Mouse (Mus musculus): Measurements from ENCODE around the gene Apoe. TPM values are rescaled to one million over a fixed set of nuclear protein-coding genes. Genes with fewer than 3 reads are reported as not detected.

The Apoe gene
- polyA plus RNA-seq, 1 experiment from 2014 or later: 503 TPM

DNA sequence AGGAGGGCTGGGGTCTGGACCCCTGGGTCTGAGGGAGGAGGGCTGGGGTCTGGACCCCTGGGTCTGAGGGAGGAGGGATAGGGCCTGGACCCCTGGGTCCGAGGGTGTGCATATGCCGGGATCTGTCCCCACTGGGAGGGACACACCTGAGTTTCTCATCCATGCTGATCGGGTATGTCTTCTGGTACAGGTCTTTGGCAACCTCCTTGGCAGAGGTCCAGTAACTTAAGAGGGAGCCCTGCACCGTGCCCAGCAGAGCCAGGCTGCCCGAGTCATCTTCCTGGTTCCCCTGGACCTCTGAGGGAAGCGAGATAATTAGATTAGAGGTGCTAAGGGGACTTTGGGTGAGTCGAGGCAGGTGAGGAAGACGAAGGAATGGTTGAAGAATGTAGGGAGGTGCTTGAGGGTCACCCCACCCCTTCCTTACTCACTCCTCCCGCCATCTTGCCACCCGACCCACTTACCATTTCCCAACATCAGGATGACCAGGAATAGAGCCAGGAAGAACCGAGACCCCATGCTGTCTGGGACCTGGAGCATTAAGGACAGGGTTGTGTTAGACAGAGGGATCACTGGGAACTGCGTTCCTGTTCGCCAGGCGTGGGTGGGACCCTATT is 25.8 kb downstream of the Apoe start:
- 45% methylated on average over 14 of the region's 14 CpGs for whole genome bisulfite sequencing
- peaks cover 5% of the 10 kb centered on the region for H3K4me1 ChIP-seq

GRCm38 (mm10) chr7:19671511-19671910 is 27.5 kb downstream of the Apoe start:
- Histone ChIP-seq H3K4me1 (peaks cover 5% of the 10 kb centered on the region), H3K27ac (no peak overlapping the region), H3K4me2 (no peak overlapping the region), H3K36me3 (no peaks in the 10 kb centered on the region), H3K4me3 (no peak overlapping the region), H3K9ac (no peak overlapping the region), H3K9me3 (no peaks in the 10 kb centered on the region), H3K27me3 (no peaks in the 10 kb centered on the region)
- 64% methylated on average over 10 of the region's 10 CpGs for WGBS
- ATAC-seq (ENCODE audit: borderline replicate concordance, extremely low read depth, low FRiP score, low TSS enrichment): no peak

More for the DNA sequence above, 25.8 kb downstream of the Apoe start:
- H3K36me3 ChIP-seq: no peaks in the 10 kb centered on the region
- no peaks in the 10 kb centered on the region for H3K9me3 ChIP-seq
- no peak overlapping the region for H3K27ac ChIP-seq
- H3K4me2 ChIP-seq: no peak overlapping the region
- H3K4me3 ChIP-seq: no peak overlapping the region
- H3K27me3 ChIP-seq: no peaks in the 10 kb centered on the region
- no peak for ATAC-seq (ENCODE audit: borderline replicate concordance, extremely low read depth, low FRiP score, low TSS enrichment)
- no peak overlapping the region for H3K9ac ChIP-seq

- Histone ChIP-seq H3K9me3 (no peaks in the 10 kb centered on the region), H3K4me3 (no peak overlapping the region), H3K27ac (peak overlapping the region; percentile 52), H3K4me2 (peak overlapping the region; percentile 43), H3K36me3 (no peaks in the 10 kb centered on the region), H3K9ac (no peak overlapping the region; the same call in 1 of the 2 replicates), H3K4me1 (peaks cover 10% of the 10 kb centered on the region), H3K27me3 (no peaks in the 10 kb centered on the region)
- 5% methylated on average over 10 of the region's 10 CpGs for WGBS
- peak; percentile 81 for ATAC-seq (ENCODE audit: borderline replicate concordance, extremely low read depth, low FRiP score, low TSS enrichment)
Measured at GRCm38 (mm10) chr7:19668947-19669721, 29.9 kb downstream of the Apoe start.

DNA sequence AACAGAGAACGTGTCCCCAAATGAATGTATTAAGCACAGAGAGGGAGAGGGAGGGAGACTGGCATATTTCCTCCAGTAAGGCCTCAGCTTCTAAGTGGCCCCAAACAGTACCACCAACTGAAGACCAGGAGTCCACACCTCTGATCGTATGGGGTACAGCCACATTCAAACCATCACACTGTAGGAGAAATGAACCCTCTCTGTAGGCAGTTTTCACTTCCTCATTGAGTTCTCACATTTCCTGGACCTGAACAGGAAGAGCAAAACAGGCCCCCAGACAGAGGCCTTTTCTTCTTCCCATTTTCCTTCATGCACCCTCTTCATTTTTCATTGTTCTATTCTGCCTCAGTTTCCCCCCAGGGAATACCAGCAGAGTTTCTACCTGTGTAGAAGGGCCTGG is 31.6 kb downstream of the Apoe start:
- Histone ChIP-seq H3K27ac (no peak overlapping the region), H3K4me3 (no peak overlapping the region), H3K27me3 (no peaks in the 10 kb centered on the region), H3K4me2 (no peak overlapping the region), H3K4me1 (peaks cover 19% of the 10 kb centered on the region), H3K9me3 (no peaks in the 10 kb centered on the region), H3K36me3 (no peaks in the 10 kb centered on the region), H3K9ac (no peak overlapping the region)
- 57% methylated on average over 2 of the region's 2 CpGs for WGBS
- ATAC-seq (ENCODE audit: borderline replicate concordance, extremely low read depth, low FRiP score, low TSS enrichment): no peak

DNA sequence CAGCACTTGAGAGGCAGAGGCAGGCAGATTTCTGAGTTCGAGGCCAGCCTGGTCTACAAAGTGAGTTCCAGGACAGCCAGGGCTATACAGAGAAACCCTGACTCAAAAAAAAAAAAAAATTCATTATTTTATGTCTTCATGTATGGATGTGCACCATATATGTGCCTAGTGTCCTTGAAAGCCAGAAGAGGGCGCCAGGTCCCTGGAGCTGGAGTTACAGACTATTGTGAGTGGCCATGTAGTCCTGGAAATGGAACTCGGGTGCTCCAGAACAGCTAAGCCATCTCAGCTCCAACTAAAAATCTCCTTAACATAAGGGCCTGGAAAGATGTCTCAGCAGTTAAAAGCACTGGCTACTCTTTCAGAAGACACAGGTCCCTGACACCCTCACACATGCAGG is 32.2 kb downstream of the Apoe start:
- 68% methylated on average over 3 of the region's 3 CpGs for WGBS

GRCm38 (mm10) chr7:19664955-19665841 is 33.8 kb downstream of the Apoe start, which contains the start of gene Clptm1:
Gene Clptm1, minus strand, starts transcription at chr7:19665033.
- peak; percentile 89 for ATAC-seq (ENCODE audit: borderline replicate concordance, extremely low read depth, low FRiP score, low TSS enrichment)

More for the DNA sequence above, 32.2 kb downstream of the Apoe start:
- ATAC-seq (ENCODE audit: borderline replicate concordance, extremely low read depth, low FRiP score, low TSS enrichment): no peak
- Histone ChIP-seq H3K27me3 (no peaks in the 10 kb centered on the region), H3K9me3 (no peaks in the 10 kb centered on the region), H3K36me3 (peaks cover 4% of the 10 kb centered on the region), H3K9ac (no peak overlapping the region), H3K4me3 (no peak overlapping the region), H3K27ac (no peak overlapping the region), H3K4me2 (no peak overlapping the region), H3K4me1 (peaks cover 19% of the 10 kb centered on the region)

DNA sequence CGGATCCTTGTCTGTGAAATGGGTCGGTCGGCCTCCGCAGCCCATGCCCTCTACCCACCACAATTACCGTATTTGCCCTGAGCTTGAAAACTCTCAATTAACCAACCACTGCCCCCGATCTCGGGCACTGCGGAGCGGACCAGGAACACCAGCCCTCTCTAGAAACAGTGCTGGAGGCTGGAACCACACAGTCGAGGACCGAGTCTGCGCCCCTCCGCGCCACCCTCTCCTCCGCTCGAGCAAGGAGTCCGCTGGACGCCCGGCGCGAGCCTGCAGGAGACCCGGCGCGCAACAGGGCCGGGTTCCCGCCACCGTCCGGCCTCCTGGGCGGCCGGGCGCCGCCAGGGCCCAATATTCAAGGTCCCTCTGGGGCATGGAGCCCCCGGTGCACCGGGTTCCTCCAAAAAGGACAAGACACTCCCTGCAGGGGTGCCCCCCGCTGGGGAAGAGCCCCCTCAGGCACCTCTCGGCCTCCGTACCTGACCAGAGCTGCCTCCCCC is 34.5 kb downstream of the Apoe start:
- under 1% methylated on average over 35 of the region's 37 CpGs for WGBS
- peak; percentile 19 for ATAC-seq (ENCODE audit: borderline replicate concordance, extremely low read depth, low FRiP score, low TSS enrichment)
- no peaks in the 10 kb centered on the region for H3K27me3 ChIP-seq
- H3K4me1 ChIP-seq: peaks cover 19% of the 10 kb centered on the region
- H3K9me3 ChIP-seq: no peaks in the 10 kb centered on the region
- peaks cover 10% of the 10 kb centered on the region for H3K36me3 ChIP-seq
- peak overlapping the region; percentile 95; the same call in 1 of the 2 replicates for H3K27ac ChIP-seq
- peak overlapping the region; percentile 98 for H3K9ac ChIP-seq
- H3K4me3 ChIP-seq: peak overlapping the region; percentile 98
- H3K4me2 ChIP-seq: peak overlapping the region; percentile 69

More at GRCm38 (mm10) chr7:19664955-19665841, 33.8 kb downstream of the Apoe start, which contains the start of gene Clptm1:
- no peaks in the 10 kb centered on the region for H3K27me3 ChIP-seq
- H3K4me1 ChIP-seq: peaks cover 19% of the 10 kb centered on the region
- peak within 1 kb of the TSS; percentile 95 for H3K27ac ChIP-seq
- H3K4me3 ChIP-seq: peak within 1 kb of the TSS; percentile 98
- no peaks in the 10 kb centered on the region for H3K9me3 ChIP-seq
- peaks cover 6% of the 10 kb centered on the region for H3K36me3 ChIP-seq
- under 1% methylated on average over 63 of the region's 63 CpGs for WGBS
- H3K4me2 ChIP-seq: peak within 1 kb of the TSS; percentile 69
- peak within 1 kb of the TSS; percentile 98 for H3K9ac ChIP-seq

GRCm38 (mm10) chr7:19663940-19664339 is 35.0 kb downstream of the Apoe start:
- Histone ChIP-seq H3K9me3 (no peaks in the 10 kb centered on the region), H3K36me3 (peaks cover 10% of the 10 kb centered on the region), H3K9ac (peak overlapping the region; percentile 98), H3K27me3 (no peaks in the 10 kb centered on the region), H3K4me2 (peak overlapping the region; percentile 69), H3K4me3 (peak overlapping the region; percentile 98), H3K4me1 (peaks cover 15% of the 10 kb centered on the region), H3K27ac (no peak overlapping the region)
- no peak for ATAC-seq (ENCODE audit: borderline replicate concordance, extremely low read depth, low FRiP score, low TSS enrichment)
- 13% methylated on average over 8 of the region's 8 CpGs for WGBS

GRCm38 (mm10) chr7:19652614-19653013 is 46.4 kb downstream of the Apoe start:
- Histone ChIP-seq H3K27me3 (no peaks in the 10 kb centered on the region), H3K9ac (no peak overlapping the region), H3K27ac (no peak overlapping the region), H3K9me3 (no peaks in the 10 kb centered on the region), H3K4me1 (no peaks in the 10 kb centered on the region), H3K36me3 (peaks cover 68% of the 10 kb centered on the region), H3K4me2 (no peak overlapping the region), H3K4me3 (no peak overlapping the region)
- 87% methylated on average over 2 of the region's 2 CpGs for WGBS
- no peak for ATAC-seq (ENCODE audit: borderline replicate concordance, extremely low read depth, low FRiP score, low TSS enrichment)

GRCm38 (mm10) chr7:19651063-19651786 is 47.8 kb downstream of the Apoe start:
- Histone ChIP-seq H3K27me3 (no peaks in the 10 kb centered on the region), H3K4me1 (no peaks in the 10 kb centered on the region), H3K9me3 (no peaks in the 10 kb centered on the region), H3K4me3 (no peak overlapping the region), H3K9ac (no peak overlapping the region), H3K4me2 (no peak overlapping the region), H3K36me3 (peaks cover 74% of the 10 kb centered on the region), H3K27ac (no peak overlapping the region)
- ATAC-seq (ENCODE audit: borderline replicate concordance, extremely low read depth, low FRiP score, low TSS enrichment): no peak
- 85% methylated on average over 6 of the region's 6 CpGs for WGBS
